Mouse (Mus musculus) spleen, adult 2 months (tissue): ENCODE results near the gene Prss46.

ENCODE experiments used
- CTCF ChIP-seq: fragments of 200-500 bp; IDR thresholded peaks from 2 replicates; pipeline ENCODE4 v1.5.1; 2011; ENCODE audit warnings: mild to moderate bottlenecking, inconsistent platforms; ENCODE audit not compliant: insufficient read depth, insufficient read length, insufficient replicate concordance; ENCODE audit errors: extremely low read depth
- POLR2A ChIP-seq: fragments of 200-500 bp; IDR thresholded peaks from 2 replicates; pipeline ENCODE4 v1.6.1; 2011; ENCODE audit warnings: low read depth, low read length, inconsistent platforms

DNA sequence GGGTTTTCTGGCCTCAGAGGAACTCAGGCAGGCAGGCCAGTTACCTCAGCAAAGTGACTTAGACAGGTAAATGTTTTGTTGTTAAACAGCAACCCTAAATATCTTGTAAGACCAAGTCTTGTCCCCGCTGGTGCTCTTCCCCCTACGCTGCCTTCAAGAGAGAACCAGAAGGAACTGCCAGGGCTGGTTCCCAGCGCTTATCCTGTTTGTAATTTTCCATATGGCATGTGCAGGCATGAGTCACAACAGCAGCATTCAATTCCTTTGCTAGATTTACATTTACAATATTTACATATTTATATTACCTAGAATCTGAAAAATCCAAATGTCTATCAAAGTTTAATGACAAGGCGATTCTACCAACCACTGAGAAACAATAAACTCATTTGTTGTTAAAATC is 34.3 kb upstream of the Prss46 start:
- TF ChIP-seq CTCF, result no peak
- TF ChIP-seq POLR2A, result no peak
